Mouse (Mus musculus) adrenal gland, postnatal 14 days (tissue): ENCODE measurements around the gene Zfp62. TPM values are rescaled to one million over a fixed set of nuclear protein-coding genes. Genes with fewer than 3 reads are reported as not detected.

Source experiments
- total RNA-seq: library from RNA; stranded (reverse); gene quantifications from 2 replicates; pipeline ENCODE4 v1.2.3, GENCODE M21; 2021

Zfp62 gene
- total RNA-seq, 1 experiment from 2014 or later, result 33.2 TPM

Other genes starting within 250 kb of the Zfp62 start
- gene Olfr56, start 224.4 kb upstream of the Zfp62 start, total RNA-seq, result not detected in 2 replicates
- gene 9930111J21Rik1, start 223.9 kb upstream of the Zfp62 start, total RNA-seq, result 2.3 and 6.9 TPM in 2 replicates
- 2.7 and 3.4 TPM in 2 replicates for gene Gm12185, start 211.1 kb upstream of the Zfp62 start, total RNA-seq
- gene Tgtp1, start 209.1 kb upstream of the Zfp62 start, total RNA-seq, result 2.8 and 3.6 TPM in 2 replicates
- gene 9930111J21Rik2, start 152.1 kb upstream of the Zfp62 start, total RNA-seq, result 3.4 and 9.1 TPM in 2 replicates
- 0.44 and 3.5 TPM in 2 replicates for gene Tgtp2, start 139.1 kb upstream of the Zfp62 start, total RNA-seq
- gene Ifi47, start 126.7 kb upstream of the Zfp62 start, total RNA-seq, result 5.1 and 8.9 TPM in 2 replicates
- gene Olfr1396, start 88.4 kb upstream of the Zfp62 start, total RNA-seq, result 0.53 and 0.67 TPM in 2 replicates
- not detected in 2 replicates for gene Olfr1395, start 61.0 kb upstream of the Zfp62 start, total RNA-seq
- not detected in 2 replicates for gene Olfr1394, start 48.9 kb upstream of the Zfp62 start, total RNA-seq
- gene Btnl9, start 16.1 kb upstream of the Zfp62 start, total RNA-seq, result 32.0 and 38.6 TPM in 2 replicates
- gene Mgat1, start 40.9 kb downstream of the Zfp62 start, total RNA-seq, result 95.9 and 96.7 TPM in 2 replicates
- not detected in 2 replicates for gene Olfr1393, start 75.0 kb downstream of the Zfp62 start, total RNA-seq
- not detected in 2 replicates for gene Olfr1392, start 82.0 kb downstream of the Zfp62 start, total RNA-seq
- gene Olfr10, start 101.4 kb downstream of the Zfp62 start, total RNA-seq, result not detected in 2 replicates
- gene Olfr1391, start 119.5 kb downstream of the Zfp62 start, total RNA-seq, result not detected in 2 replicates
- not detected in 2 replicates for gene Olfr1390, start 131.9 kb downstream of the Zfp62 start, total RNA-seq
- not detected in 2 replicates for gene Olfr1389, start 219.8 kb downstream of the Zfp62 start, total RNA-seq
- gene Olfr1388, start 233.3 kb downstream of the Zfp62 start, total RNA-seq, result 0.15 and 0.19 TPM in 2 replicates